Mouse (Mus musculus): Measurements from ENCODE around the gene Eef2kmt. TPM values are rescaled to one million over a fixed set of nuclear protein-coding genes. Genes with fewer than 3 reads are reported as not detected.

The Eef2kmt gene
- polyA plus RNA-seq, 1 experiment = 12.6 TPM

- H3K79me3 ChIP-seq (ENCODE audit: low read depth) = no peaks in the 10 kb centered on the region
- no peak for TF ChIP-seq MAX (IDR thresholded peaks at IDR 0.05)
- TF ChIP-seq CTCF (IDR thresholded peaks at IDR 0.05; ENCODE audit: control insufficient read depth, insufficient read depth, insufficient read length) = peak; percentile 59
These were observed 53.1 kb downstream of the Eef2kmt start for GRCm38 (mm10) chr16:5202681-5203080.

GRCm38 (mm10) chr16:5195080-5195479 lies 60.7 kb downstream of the Eef2kmt start:
- Histone ChIP-seq H3K79me2 (ENCODE audit: control insufficient read depth, insufficient read depth) (no peaks in the 10 kb centered on the region), H3K27me3 (ENCODE audit: control insufficient read depth, insufficient read depth, insufficient read length) (peaks cover 2% of the 10 kb centered on the region), H3K79me3 (ENCODE audit: low read depth) (no peaks in the 10 kb centered on the region), H3ac (ENCODE audit: control insufficient read depth, insufficient read length, low read depth) (no peak overlapping the region), H3K4me3 (ENCODE audit: insufficient read depth, poor library complexity, severe bottlenecking) (no peak overlapping the region), H3K36me3 (ENCODE audit: control insufficient read depth, insufficient read depth) (no peaks in the 10 kb centered on the region)
- TF ChIP-seq CEBPB (IDR thresholded peaks at IDR 0.05; ENCODE audit: low read depth) (no peak), MYOD1 (IDR thresholded peaks at IDR 0.05; ENCODE audit: control insufficient read depth, insufficient read length, low read depth) (no peak), MYOG (IDR thresholded peaks at IDR 0.05; ENCODE audit: control insufficient read depth, extremely low read depth, insufficient read length) (no peak), USF1 (IDR thresholded peaks at IDR 0.05; ENCODE audit: low read depth) (no peak), MAX (IDR thresholded peaks at IDR 0.05) (no peak), FOSL1 (IDR thresholded peaks at IDR 0.05; ENCODE audit: insufficient read depth, low read length, poor library complexity, severe bottlenecking) (no peak), CTCF (IDR thresholded peaks at IDR 0.05; ENCODE audit: control insufficient read depth, insufficient read depth, insufficient read length) (no peak)

More at GRCm38 (mm10) chr16:5202681-5203080, 53.1 kb downstream of the Eef2kmt start:
- peak overlapping the region; percentile 71 for H3K4me3 ChIP-seq (ENCODE audit: insufficient read depth, poor library complexity, severe bottlenecking)
- peaks cover 3% of the 10 kb centered on the region for H3K27me3 ChIP-seq (ENCODE audit: control insufficient read depth, insufficient read depth, insufficient read length)
- no peaks in the 10 kb centered on the region for H3K79me2 ChIP-seq (ENCODE audit: control insufficient read depth, insufficient read depth)
- H3K36me3 ChIP-seq (ENCODE audit: control insufficient read depth, insufficient read depth) = no peaks in the 10 kb centered on the region
- H3ac ChIP-seq (ENCODE audit: control insufficient read depth, insufficient read length, low read depth) = no peak overlapping the region

Small RNAs within 50 kb of the gene (microRNA-seq; reads per million reads assigned to microRNA genes)
- gene Gm23689 (ENCODE audit: borderline microRNAs expressed) (not detected), gene Gm26095 (ENCODE audit: borderline microRNAs expressed) (not detected), gene Mir6364 (ENCODE audit: borderline microRNAs expressed) (not detected)

Other genes with a start within 250 kb of the Eef2kmt start
- not detected for gene Smim22, start 248.7 kb downstream of the Eef2kmt start, polyA plus RNA-seq (2012; fragmentation: generic; extraction: Trizol)
- 16.7 TPM for gene Rogdi, start 242.4 kb downstream of the Eef2kmt start, polyA plus RNA-seq (2012; fragmentation: generic; extraction: Trizol)
- gene Glyr1, start 206.1 kb downstream of the Eef2kmt start, polyA plus RNA-seq (2012; fragmentation: generic; extraction: Trizol) = 47.6 TPM
- gene Ubn1, start 205.9 kb downstream of the Eef2kmt start, polyA plus RNA-seq (2012; fragmentation: generic; extraction: Trizol) = 13.8 TPM
- 0.08 TPM for gene Ppl, start 123.6 kb downstream of the Eef2kmt start, polyA plus RNA-seq (2012; fragmentation: generic; extraction: Trizol)
- gene Sec14l5, start 108.9 kb downstream of the Eef2kmt start, polyA plus RNA-seq (2012; fragmentation: generic; extraction: Trizol) = 0.01 TPM
- 22.5 TPM for gene Nagpa, start 52.0 kb downstream of the Eef2kmt start, polyA plus RNA-seq (2012; fragmentation: generic; extraction: Trizol)
- gene AU021092, start 33.7 kb downstream of the Eef2kmt start, polyA plus RNA-seq (2012; fragmentation: generic; extraction: Trizol) = 4.4 TPM
- gene Alg1, start 22.4 kb downstream of the Eef2kmt start, polyA plus RNA-seq (2012; fragmentation: generic; extraction: Trizol) = 37.7 TPM